Mouse (Mus musculus) right cerebral cortex, postnatal 4 days (tissue): ENCODE data around the gene Camta1.
"Not testable (repeated sequence)": the region's sequence is repeated elsewhere in the genome, so short reads cannot be mapped to it uniquely, and the experiment has no call there.

ENCODE experiments used
- DNase-seq: peaks from one replicate; pipeline ENCODE4 v3.0.0-alpha.2; 2022

Camta1 gene

GRCm38 (mm10) chr4:151037800-151038199 lies 823.9 kb downstream of the Camta1 start:
- no peak for DNase-seq

GRCm38 (mm10) chr4:151036521-151036920 lies 825.2 kb downstream of the Camta1 start:
- DNase-seq, result no peak

GRCm38 (mm10) chr4:151027001-151027400 lies 834.7 kb downstream of the Camta1 start:
- no peak for DNase-seq

GRCm38 (mm10) chr4:151024152-151024551 lies 837.5 kb downstream of the Camta1 start:
- DNase-seq, result no peak

- DNase-seq, result not testable (repeated sequence)
Measured at GRCm38 (mm10) chr4:151017356-151017755, 844.3 kb downstream of the Camta1 start.

- no peak for DNase-seq
Measured at GRCm38 (mm10) chr4:151015946-151016345, 845.7 kb downstream of the Camta1 start.

GRCm38 (mm10) chr4:151010316-151010715 lies 851.4 kb downstream of the Camta1 start:
- no peak for DNase-seq

- peak; percentile 70 for DNase-seq
Measured at GRCm38 (mm10) chr4:151006945-151007344, 854.7 kb downstream of the Camta1 start.

- no peak for DNase-seq
Measured at GRCm38 (mm10) chr4:151005656-151006318, 855.9 kb downstream of the Camta1 start.

GRCm38 (mm10) chr4:151001397-151001796 lies 860.3 kb downstream of the Camta1 start:
- DNase-seq, result no peak

GRCm38 (mm10) chr4:150998626-150999025 lies 863.0 kb downstream of the Camta1 start:
- no peak for DNase-seq

GRCm38 (mm10) chr4:150996797-150997196 lies 864.9 kb downstream of the Camta1 start, which contains the start of gene Uts2:
Gene Uts2, plus strand, starts transcription at chr4:150997097.
- DNase-seq, result no peak

- peak; percentile 43 for DNase-seq
Measured at GRCm38 (mm10) chr4:150990148-150990547, 871.5 kb downstream of the Camta1 start.

- DNase-seq, result no peak
Measured at GRCm38 (mm10) chr4:150980153-150980552, 881.5 kb downstream of the Camta1 start.

- DNase-seq, result no peak
Measured at GRCm38 (mm10) chr4:150979455-150979854, 882.2 kb downstream of the Camta1 start.

GRCm38 (mm10) chr4:150978156-150978910 lies 883.3 kb downstream of the Camta1 start:
- no peak for DNase-seq

- no peak for DNase-seq
Measured at GRCm38 (mm10) chr4:150975145-150975544, 886.5 kb downstream of the Camta1 start.

- no peak for DNase-seq
Measured at GRCm38 (mm10) chr4:150973264-150973663, 888.4 kb downstream of the Camta1 start.

GRCm38 (mm10) chr4:150968956-150969355 lies 892.7 kb downstream of the Camta1 start:
- DNase-seq, result no peak

GRCm38 (mm10) chr4:150966556-150966955 lies 895.1 kb downstream of the Camta1 start:
- peak; percentile 63 for DNase-seq

- DNase-seq, result no peak
Measured at GRCm38 (mm10) chr4:150965555-150965951, 896.1 kb downstream of the Camta1 start.

GRCm38 (mm10) chr4:150964635-150965554 lies 896.8 kb downstream of the Camta1 start:
- DNase-seq, result peak; percentile 90

- no peak for DNase-seq
Measured at GRCm38 (mm10) chr4:150963711-150964110, 898.0 kb downstream of the Camta1 start.
